Mouse (Mus musculus) forebrain, embryonic 14.5 days (tissue): Measurements from ENCODE around the gene Klf1. TPM values are rescaled to one million over a fixed set of nuclear protein-coding genes. Genes with fewer than 3 reads are reported as not detected.

Experiments
- ATAC-seq: fragments of 200-750 bp; cut with Nextera tagmentation; 2 replicates; pipeline ENCODE4 v1.8.0; 2017; ENCODE audit warnings: mild to moderate bottlenecking, moderate library complexity
- DNase-seq: peaks from one replicate; pipeline ENCODE4 v3.0.0-alpha.2; 2015; ENCODE audit warnings: low spot score
- H3K27ac ChIP-seq: fragments of 300-500 bp; sonication (generic); 2 replicates; pipeline ENCODE4 v1.5.1; 2014; ENCODE audit warnings: low read depth, mild to moderate bottlenecking, control low read depth, low read length, moderate library complexity
- H3K27me3 ChIP-seq: fragments of 300-500 bp; sonication (generic); replicated peaks from 2 replicates; pipeline ENCODE4 v1.6.1; 2014; ENCODE audit warnings: low read length, control low read depth, mixed read lengths; ENCODE audit not compliant: control insufficient read depth, insufficient read depth
- H3K36me3 ChIP-seq: fragments of 300-500 bp; sonication (generic); 2 replicates; pipeline ENCODE4 v1.6.1; 2014; ENCODE audit warnings: low read length, control low read depth; ENCODE audit not compliant: control insufficient read depth, insufficient read depth
- H3K4me1 ChIP-seq: fragments of 300-500 bp; sonication (generic); 2 replicates; pipeline ENCODE4 v1.6.1; 2014; ENCODE audit warnings: antibody characterized with exemption, low read length, control low read depth; ENCODE audit not compliant: control insufficient read depth, insufficient read depth
- H3K4me2 ChIP-seq: fragments of 300-500 bp; sonication (generic); 2 replicates; pipeline ENCODE4 v1.6.1; 2014; ENCODE audit warnings: mild to moderate bottlenecking, control low read depth, low read length
- H3K4me3 ChIP-seq: fragments of 300-500 bp; sonication (generic); 2 replicates; pipeline ENCODE4 v1.5.1; 2014; ENCODE audit warnings: low read depth, low read length, control low read depth
- H3K9ac ChIP-seq: fragments of 300-500 bp; sonication (generic); 2 replicates; pipeline ENCODE4 v1.6.1; 2014; ENCODE audit warnings: mild to moderate bottlenecking, low read length, control low read depth, moderate library complexity
- H3K9me3 ChIP-seq: fragments of 300-500 bp; sonication (generic); replicated peaks from 2 replicates; pipeline ENCODE4 v1.6.1; 2016; ENCODE audit warnings: low read length, control low read depth, mixed read lengths; ENCODE audit not compliant: control insufficient read depth
- WGBS: fragments of 180-500 bp; shearing (Covaris S2); extraction: QIAGEN DNeasy Blood & Tissue Kit; methylation state at CpG from one replicate; pipeline ENCODE4 v1.1.7; 2014; 5-methylcytosine and 5-hydroxymethylcytosine counted together
- polyA plus RNA-seq: library from polyadenylated mRNA; unstranded; fragments of >200 nt; fragmentation: Nextera tagmentation; extraction: Ambion mirVana; gene quantifications from 2 replicates; pipeline ENCODE4 v1.2.1, GENCODE M21; 2014

Klf1 gene
- polyA plus RNA-seq, 1 experiment from 2014 or later: 0.99 TPM

DNA sequence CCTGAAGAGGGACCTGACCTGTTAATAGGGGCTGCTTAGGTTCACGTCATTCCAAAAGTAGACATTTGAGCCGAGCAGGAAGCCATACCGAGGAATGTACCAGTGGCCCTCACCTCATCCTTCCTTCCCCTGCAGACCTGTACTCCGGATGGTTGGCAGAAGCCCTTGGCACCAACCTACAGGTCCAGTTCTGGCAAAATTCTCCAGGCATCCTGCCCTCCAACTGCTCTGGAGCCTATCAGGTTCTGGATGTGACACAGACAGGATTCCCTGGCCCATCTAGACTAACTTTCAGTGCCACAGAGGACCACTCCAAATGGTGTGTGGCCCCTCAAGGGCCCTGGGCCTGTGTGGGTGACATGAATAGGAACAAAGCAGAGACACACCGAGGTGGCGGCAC is 8.8 kb downstream of the Klf1 start:
- DNase-seq: no peak
- Histone ChIP-seq H3K27me3 (peaks cover 13% of the 10 kb centered on the region), H3K9me3 (0 out of 2 replicates have a peak, but pooled peaks cover 4% of the 10 kb centered on the region), H3K9ac (no peak overlapping the region), H3K36me3 (peaks cover 48% of the 10 kb centered on the region), H3K27ac (no peak overlapping the region), H3K4me3 (no peak overlapping the region), H3K4me2 (no peak overlapping the region), H3K4me1 (peaks cover 15% of the 10 kb centered on the region)
- ATAC-seq: no peak
- WGBS: 87% methylated on average over 6 of the region's 6 CpGs

DNA sequence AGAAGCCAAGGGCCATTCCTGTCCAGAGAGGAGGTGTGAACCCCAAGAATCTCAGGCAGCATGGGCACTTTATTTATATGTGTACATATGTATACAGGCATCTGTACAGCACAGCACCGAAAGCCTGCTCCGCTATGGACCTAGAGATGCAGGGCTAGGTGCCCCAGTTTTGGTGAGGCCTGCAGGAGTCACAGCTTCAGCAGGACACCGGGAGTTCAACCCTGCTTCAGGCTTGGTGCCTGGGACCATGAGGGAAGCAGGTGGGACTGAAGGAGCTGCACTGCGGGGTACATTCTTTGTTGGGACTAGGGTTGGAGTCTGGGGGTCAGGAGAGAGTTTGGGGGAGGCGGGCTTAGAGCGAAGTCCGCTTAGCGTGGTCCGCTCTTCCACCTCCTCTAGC is 10.1 kb downstream of the Klf1 start:
- 87% methylated on average over 9 of the region's 9 CpGs for WGBS
- Histone ChIP-seq H3K27me3 (peaks cover 13% of the 10 kb centered on the region), H3K27ac (no peak overlapping the region), H3K9me3 (0 out of 2 replicates have a peak, but pooled peaks cover 4% of the 10 kb centered on the region), H3K4me2 (no peak overlapping the region), H3K36me3 (peaks cover 61% of the 10 kb centered on the region), H3K4me3 (no peak overlapping the region), H3K9ac (no peak overlapping the region), H3K4me1 (peaks cover 15% of the 10 kb centered on the region)
- DNase-seq (no peak), ATAC-seq (no peak)

DNA sequence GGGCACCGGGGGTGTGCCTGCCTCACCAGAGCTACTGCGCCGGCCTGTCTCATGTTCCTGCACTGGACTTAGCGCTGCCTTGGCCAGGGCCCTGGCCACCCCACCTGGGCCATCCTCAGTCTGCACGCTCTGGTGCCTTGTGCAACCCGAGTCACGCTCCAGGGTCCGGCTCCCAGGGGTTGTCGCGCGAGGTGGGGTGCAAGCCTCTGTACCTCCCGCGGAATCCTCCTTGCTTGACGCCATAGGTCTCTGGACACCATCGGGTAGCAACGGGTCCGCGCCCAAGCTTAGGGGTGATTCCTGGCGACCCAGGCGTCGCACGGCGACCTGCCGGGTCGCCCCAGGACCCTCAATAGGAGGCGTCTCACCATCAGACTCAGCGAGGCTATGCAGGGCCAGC is 10.7 kb downstream of the Klf1 start:
- Histone ChIP-seq H3K27me3 (peaks cover 13% of the 10 kb centered on the region), H3K4me1 (peaks cover 15% of the 10 kb centered on the region), H3K9ac (no peak overlapping the region), H3K27ac (no peak overlapping the region), H3K36me3 (peaks cover 67% of the 10 kb centered on the region), H3K4me2 (peak overlapping the region; percentile 56), H3K9me3 (0 out of 2 replicates have a peak, but pooled peaks cover 4% of the 10 kb centered on the region), H3K4me3 (no peak overlapping the region)
- no peak for DNase-seq
- no peak for ATAC-seq
- 29% methylated on average over 27 of the region's 27 CpGs for WGBS

DNA sequence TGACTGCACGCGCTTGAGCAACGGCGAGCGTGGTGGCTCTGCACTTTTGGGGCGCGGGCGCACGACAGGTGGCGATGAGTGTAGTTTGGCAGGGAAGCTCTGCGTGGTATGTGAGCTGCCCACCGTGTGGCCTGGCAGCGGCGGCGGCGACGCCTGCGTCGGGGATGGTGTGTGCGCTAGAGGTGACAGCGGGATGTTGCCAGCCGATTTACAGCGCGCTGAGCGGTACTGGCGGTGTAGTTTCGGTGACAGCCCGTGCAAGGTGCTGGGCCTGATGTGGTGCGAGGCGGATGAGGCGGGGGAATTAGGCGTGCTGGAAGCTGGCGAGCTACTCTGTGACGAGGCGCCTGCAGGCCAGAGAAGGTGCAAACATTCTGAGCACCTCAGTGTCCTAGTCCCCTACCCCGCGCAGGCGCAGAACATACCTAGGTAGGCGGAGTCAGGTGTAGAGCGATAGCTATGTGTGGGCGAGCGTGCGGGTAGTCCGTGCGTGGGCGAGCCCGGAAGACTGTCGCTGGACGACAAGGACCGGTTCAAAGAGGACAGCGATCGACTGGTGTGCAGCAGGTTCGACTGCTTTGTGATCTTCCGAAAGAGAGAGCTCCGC is 11.3 kb downstream of the Klf1 start:
- Histone ChIP-seq H3K27me3 (peaks cover 13% of the 10 kb centered on the region), H3K4me3 (peak overlapping the region; percentile 26), H3K4me1 (peaks cover 15% of the 10 kb centered on the region), H3K27ac (no peak overlapping the region), H3K9ac (peak overlapping the region; percentile 40; the same call in 1 of the 2 replicates), H3K36me3 (peaks cover 73% of the 10 kb centered on the region), H3K4me2 (peak overlapping the region; percentile 56), H3K9me3 (0 out of 2 replicates have a peak, but pooled peaks cover 4% of the 10 kb centered on the region)
- WGBS: 2% methylated on average over 54 of the region's 55 CpGs
- ATAC-seq (peak; percentile 19; the same call in 1 of the 2 replicates), DNase-seq (peak; percentile 67)

DNA sequence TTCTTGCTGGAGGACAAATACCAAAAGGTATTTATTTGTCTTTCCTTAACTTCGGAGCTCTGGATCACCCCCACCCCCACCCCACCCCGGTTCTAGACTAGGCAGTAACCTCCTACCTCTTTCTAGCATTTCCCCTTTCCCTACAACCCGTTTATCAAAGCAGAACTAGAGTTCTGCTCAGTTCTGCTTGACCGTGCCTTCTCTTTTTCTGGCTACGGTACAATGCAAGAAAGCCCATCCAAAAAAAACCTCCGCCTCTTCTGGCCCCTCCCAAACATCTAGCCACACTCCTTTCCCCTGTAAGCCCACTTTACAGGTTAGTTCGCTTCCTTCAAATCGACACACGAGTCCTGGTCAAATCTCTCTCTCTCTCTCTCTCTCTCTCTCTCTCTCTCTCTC is 11.8 kb downstream of the Klf1 start:
- Histone ChIP-seq H3K9me3 (0 out of 2 replicates have a peak, but pooled peaks cover 4% of the 10 kb centered on the region), H3K4me3 (peak overlapping the region; percentile 26), H3K36me3 (peaks cover 78% of the 10 kb centered on the region), H3K9ac (peak overlapping the region; percentile 40; the same call in 1 of the 2 replicates), H3K27ac (no peak overlapping the region), H3K4me2 (peak overlapping the region; percentile 56), H3K27me3 (peaks cover 13% of the 10 kb centered on the region), H3K4me1 (peaks cover 15% of the 10 kb centered on the region)
- ATAC-seq (no peak), DNase-seq (no peak)
- 8% methylated on average over 9 of the region's 9 CpGs for WGBS

DNA sequence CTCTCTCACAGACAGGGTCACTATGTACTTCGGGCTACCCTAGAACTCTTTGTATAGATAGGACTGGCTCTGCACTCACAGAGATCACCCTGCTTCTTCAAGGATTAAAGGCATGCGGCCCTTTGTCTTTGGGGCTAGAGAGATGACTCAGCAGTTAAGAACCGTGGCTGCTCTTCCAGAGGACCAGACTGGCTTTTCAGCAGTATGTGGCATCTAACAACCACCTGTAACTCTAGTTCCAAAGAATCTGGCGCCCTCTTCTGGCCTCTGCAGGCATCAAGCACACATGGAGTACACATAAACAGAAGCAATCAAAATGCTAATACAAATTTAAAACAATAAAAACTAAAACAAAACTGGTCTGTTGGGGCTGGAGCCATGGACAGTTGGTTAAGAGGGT is 12.2 kb downstream of the Klf1 start:
- ATAC-seq: no peak
- peaks cover 82% of the 10 kb centered on the region for H3K36me3 ChIP-seq
- WGBS: 25% methylated on average over 4 of the region's 4 CpGs
- no peak overlapping the region for H3K4me3 ChIP-seq
- peaks cover 12% of the 10 kb centered on the region for H3K4me1 ChIP-seq
- DNase-seq: peak; percentile 54
- 0 out of 2 replicates have a peak, but pooled peaks cover 4% of the 10 kb centered on the region for H3K9me3 ChIP-seq
- H3K4me2 ChIP-seq: no peak overlapping the region
- H3K27me3 ChIP-seq: peaks cover 13% of the 10 kb centered on the region
- no peak overlapping the region for H3K27ac ChIP-seq
- H3K9ac ChIP-seq: no peak overlapping the region

DNA sequence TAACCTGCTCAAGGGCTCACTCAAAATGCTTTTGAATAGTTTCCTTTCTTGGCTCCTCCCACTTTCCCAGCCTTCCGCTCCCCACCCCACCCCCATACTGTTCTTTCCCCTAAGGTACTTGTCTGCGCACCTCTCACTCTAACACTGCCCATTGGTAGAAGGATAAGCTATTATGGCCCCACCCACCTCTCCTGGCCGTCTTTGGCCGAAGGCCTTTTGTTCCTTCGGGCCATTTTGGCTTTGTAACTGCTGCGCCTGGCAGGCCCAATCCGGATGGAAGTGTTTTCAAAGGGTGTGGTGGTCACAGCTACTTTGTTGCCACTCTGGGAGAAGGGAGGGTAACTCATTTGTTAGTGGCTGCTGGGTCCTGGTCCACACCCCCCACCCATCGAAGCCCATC is 13.5 kb downstream of the Klf1 start:
- Histone ChIP-seq H3K36me3 (peaks cover 92% of the 10 kb centered on the region), H3K9ac (no peak overlapping the region), H3K27ac (no peak overlapping the region), H3K4me3 (no peak overlapping the region), H3K9me3 (0 out of 2 replicates have a peak, but pooled peaks cover 4% of the 10 kb centered on the region), H3K4me1 (peaks cover 8% of the 10 kb centered on the region), H3K27me3 (peaks cover 13% of the 10 kb centered on the region), H3K4me2 (no peak overlapping the region)
- ATAC-seq (no peak), DNase-seq (no peak)
- WGBS: 90% methylated on average over 8 of the region's 8 CpGs

DNA sequence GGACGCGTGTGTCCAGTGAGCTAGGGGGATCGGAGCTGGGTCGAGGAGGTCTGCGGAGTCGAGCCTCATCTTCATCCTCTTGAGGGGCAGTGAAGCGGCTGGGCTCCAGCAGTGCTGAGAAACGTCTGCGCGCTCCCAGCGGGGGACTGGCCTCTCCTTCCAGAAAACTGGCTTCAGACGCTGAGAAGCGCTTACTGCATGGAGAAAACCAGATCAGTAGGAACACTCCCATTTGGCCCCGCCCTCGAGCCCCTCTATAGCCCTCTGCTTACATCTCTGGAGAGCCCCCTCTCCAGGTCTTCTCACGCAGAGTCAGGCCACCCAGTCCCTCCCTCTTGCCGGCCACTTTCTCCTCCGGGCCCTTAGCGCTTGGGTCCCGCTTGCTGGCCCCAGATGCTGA is 16.1 kb downstream of the Klf1 start:
- H3K27me3 ChIP-seq: peaks cover 13% of the 10 kb centered on the region

DNA sequence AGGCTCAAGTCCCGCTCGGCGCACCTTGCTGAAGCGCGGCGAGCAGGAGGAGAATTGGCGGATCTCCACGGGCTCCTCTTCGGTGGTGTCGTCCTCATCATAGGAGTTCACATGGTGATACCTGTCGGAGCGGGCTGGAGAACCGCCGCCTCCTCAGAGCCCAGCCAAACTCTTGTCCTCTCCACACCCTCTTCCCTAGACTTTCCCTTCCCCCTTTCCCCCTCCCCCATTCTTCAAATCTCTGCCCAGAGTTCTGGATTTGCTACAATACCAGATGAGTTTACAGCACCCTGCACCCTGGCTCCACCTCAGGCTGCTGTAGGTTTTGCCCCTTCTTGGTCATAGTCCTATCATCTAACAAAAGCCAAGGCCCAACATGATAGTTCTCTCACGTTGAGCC is 16.9 kb downstream of the Klf1 start:
- ATAC-seq (no peak), DNase-seq (no peak)
- Histone ChIP-seq H3K9ac (no peak overlapping the region), H3K36me3 (peaks cover 90% of the 10 kb centered on the region), H3K4me3 (no peak overlapping the region), H3K9me3 (0 out of 2 replicates have a peak, but pooled peaks cover 4% of the 10 kb centered on the region), H3K27ac (no peak overlapping the region), H3K4me1 (no peaks in the 10 kb centered on the region; the same call in 1 of the 2 replicates), H3K4me2 (no peak overlapping the region), H3K27me3 (peaks cover 6% of the 10 kb centered on the region)
- 96% methylated on average over 15 of the region's 15 CpGs for WGBS

More for the DNA sequence above, 16.1 kb downstream of the Klf1 start:
- ATAC-seq (no peak), DNase-seq (no peak)
- no peak overlapping the region for H3K4me3 ChIP-seq
- H3K27ac ChIP-seq: no peak overlapping the region
- peaks cover 90% of the 10 kb centered on the region for H3K36me3 ChIP-seq
- H3K9me3 ChIP-seq: 0 out of 2 replicates have a peak, but pooled peaks cover 4% of the 10 kb centered on the region
- 37% methylated on average over 20 of the region's 20 CpGs for WGBS
- H3K9ac ChIP-seq: no peak overlapping the region
- peaks cover 7% of the 10 kb centered on the region for H3K4me1 ChIP-seq
- H3K4me2 ChIP-seq: no peak overlapping the region
